Mouse (Mus musculus) left cerebral cortex, adult 9 months (tissue): ENCODE data around the gene Chaf1b.

ENCODE experiments used
- DNase-seq, 2 experiments: peaks; one replicate each; pipeline ENCODE4 v3.0.0; 2022; ENCODE audit warnings: low spot score in 2 of 2

The Chaf1b gene

DNA sequence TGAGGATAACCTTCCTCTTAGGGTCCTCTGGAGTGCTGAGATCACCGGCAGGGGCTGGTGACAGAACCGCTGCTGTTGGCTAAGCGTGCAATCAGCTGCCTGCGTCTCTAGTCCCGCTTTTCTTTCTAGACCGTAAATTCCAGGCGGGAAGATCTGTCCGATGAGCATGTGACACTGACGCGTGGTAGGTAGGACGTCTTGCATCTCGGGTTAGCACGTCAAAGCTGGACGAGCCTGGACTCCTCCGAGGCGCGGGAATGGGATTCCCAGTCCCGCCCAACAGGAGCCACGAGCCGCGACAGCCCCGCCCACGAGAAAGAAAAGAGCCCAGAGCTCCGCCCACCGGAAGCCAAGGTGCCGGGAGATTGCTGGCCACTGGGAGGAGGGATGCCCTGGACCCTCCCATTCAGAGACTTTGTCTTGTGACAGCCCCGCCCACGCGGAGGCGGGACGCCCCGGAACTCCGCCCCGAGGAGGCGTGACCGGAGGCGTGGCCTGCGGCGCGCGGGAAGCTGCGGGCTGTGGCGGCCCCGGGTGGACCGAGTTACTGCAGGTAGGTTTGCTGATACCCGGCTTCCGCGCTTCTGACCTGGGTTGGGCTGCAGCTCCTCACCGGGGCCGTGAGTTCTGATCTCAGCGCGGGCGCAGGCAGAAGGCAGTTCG lies at the start of gene Chaf1b:
Gene Chaf1b, plus strand, starts transcription at position 479 of the 663 bp plus-strand sequence.
- peak; percentile 90 to 96 for DNase-seq

DNA sequence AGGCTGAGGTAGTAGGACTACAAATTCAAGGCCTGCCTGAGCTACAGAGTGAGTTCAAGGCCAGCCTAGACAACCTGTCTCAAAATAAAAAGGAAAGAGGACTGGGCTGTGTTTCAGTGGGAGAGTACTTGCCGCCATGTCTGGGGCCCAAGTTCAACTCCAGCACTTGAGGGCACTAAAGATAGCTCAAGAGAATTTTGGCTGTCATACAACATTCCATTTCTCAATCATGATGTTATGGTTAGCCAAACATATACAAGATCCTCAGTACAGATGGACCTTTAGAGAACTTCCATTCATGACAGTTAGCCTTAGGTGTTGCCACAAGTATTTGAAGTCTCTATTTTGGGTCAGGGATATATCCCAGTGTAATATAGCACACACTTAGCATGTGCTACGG lies 49.6 kb upstream of the Chaf1b start:
- no peak for DNase-seq

DNA sequence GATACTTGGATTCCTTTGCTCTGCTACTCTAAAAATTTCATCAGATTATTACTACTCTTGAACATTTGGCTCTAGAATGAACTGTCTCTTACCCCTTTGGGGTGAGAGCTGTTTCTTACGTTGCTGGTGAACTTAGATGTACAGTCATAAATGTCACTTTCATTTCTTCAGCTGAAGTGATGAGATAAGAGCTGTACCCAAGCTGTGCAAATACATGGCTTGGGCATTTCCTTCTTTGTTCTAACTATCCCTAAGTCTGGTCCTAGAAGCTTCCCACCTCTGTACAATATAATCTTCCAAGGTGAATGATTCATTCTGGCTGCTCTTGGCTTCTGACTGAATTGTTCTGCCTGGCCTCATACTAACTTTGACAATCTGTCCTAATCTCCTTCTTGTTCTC lies 44.7 kb upstream of the Chaf1b start:
- DNase-seq = no peak

DNA sequence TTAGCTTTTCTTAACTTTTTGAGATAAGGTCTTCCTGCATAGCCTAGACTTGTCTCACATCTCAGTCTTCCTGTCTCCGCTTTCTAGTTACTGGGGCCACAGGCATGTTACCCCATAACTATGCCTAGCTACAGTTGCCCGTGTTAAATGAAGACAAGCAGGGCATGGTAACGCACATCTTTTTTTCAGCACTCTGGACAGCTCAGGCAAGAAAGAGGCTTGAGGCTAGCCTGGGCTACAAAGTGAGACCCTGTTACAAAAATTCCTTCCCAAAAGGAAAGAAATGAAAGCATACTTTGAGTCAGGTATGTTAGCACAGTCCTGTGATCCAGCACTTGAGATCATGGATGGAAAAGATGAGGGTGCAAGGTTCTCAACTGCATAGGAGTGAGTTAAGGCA lies 33.2 kb upstream of the Chaf1b start:
- no peak for DNase-seq

DNA sequence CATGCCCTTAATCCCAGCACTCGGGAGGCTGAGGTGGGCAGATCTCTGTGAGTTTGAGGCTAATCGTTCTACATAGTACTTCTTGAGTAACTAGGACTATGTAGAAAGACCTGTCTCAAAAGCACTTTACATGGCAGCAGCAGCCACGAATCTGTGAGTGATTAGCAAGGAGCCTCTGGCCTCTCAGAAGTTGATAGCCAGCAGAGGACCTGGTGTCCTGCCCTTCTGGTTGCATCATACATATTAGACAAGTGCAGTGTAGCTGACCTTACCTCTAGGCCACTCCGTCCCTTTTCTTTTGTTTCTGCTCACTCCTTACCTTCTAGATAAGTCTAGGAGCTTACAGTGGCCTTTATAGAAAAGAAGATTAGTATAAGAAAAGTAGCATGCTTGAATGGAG lies 23.7 kb upstream of the Chaf1b start:
- DNase-seq = no peak

DNA sequence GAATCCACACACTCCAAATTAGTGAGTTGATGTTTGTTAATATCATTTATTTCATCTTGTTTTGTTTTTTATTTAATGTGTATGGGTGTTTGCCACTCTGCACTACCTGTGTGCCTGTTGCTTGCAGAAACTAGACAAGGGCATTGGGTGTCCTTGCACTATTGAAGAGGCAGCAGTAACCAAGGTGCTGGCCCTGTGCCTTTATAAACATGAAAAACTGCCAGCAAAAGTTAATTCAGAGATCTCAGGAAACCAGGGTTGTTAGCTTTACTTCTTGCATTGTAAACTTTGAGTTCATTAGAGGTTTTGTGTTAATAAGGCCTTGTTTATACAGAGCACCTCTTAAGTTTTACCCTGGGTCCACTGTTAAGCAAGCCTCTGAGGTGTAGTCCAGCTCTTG lies 23.0 kb upstream of the Chaf1b start:
- no peak for DNase-seq

DNA sequence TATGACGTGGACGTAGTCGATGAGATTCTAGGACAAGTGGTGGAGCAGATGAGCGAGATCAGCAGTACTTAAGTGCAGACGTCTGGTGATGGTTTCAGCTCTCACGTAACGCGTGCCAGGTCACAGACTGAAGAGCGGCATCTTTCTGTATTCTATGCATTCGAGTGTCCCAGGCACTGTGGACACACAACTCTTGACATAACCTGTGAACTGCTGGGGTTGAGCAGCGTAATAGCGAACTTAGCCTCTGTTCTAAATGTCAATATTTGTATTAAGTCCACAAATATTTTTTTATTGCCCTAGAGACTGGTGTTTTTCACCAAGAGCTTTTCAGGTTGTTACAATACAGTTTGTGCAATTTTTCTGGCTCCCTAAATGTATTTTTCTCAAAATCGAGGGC lies 8.9 kb upstream of the Chaf1b start:
- DNase-seq = no peak

DNA sequence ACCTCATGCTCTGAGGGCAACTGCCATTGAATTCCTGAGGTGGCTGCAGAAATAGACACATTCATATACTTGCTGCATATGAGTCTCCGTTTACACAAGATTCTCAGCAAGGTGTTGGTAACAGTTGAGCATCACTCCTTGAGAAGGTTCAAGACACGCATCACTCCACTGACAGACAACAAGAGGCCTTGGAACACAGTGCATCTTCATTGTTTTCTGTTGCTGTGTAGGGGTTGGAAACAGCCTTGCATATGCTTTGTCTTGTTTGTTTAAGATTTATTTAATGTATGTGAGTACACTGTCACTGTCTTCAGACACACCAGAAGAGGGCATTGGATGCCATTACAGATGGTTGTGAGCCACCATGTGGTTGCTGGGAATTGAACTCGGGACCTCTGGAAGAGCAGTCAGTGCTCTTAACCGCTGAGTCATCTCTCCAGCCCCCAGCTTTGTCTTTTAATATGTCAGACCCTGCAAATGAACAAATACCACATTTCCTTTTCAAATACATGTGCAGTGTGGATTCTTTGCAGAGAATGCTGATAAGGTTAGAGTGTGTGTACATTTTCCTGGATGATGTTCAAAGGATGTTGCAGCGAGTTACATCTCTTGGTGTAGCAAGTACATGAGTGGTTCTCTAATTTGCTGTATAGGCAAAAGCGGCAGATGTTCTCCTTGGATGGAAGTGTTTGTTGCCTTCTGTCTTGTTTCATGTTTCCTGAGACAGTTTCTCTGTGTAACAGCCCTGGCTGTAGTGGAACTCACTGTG lies 5.9 kb upstream of the Chaf1b start:
- DNase-seq = no peak

DNA sequence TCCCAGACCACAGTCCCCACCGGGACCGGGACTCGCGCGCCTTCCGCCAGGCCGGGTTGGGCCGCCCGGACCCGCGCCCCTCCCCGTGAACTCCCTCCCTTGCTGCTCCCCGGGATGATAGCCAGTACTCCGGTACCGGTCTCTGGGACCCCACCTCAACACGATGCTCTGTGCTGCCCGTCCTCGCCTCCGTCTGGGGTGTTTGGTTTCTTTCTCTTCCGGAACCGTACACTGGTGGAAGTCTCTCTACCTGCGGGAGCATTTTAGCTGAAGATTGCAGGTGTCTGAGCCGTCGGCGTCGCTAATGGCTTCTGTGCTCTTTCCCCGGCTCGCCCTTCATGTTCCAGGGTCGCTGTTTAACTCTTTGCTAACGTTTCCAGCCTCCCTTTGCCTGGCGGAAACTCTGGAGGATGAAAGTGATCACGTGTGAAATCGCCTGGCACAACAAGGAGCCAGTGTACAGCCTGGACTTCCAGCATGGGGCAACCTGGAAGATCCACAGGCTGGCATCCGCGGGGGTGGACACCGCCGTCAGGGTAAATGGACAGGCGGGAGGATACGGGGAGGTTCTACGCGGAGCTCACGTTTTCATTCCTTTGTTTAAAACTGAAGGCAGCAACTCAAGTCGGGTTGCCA lies 503 bp downstream of the Chaf1b start:
- no peak for DNase-seq

DNA sequence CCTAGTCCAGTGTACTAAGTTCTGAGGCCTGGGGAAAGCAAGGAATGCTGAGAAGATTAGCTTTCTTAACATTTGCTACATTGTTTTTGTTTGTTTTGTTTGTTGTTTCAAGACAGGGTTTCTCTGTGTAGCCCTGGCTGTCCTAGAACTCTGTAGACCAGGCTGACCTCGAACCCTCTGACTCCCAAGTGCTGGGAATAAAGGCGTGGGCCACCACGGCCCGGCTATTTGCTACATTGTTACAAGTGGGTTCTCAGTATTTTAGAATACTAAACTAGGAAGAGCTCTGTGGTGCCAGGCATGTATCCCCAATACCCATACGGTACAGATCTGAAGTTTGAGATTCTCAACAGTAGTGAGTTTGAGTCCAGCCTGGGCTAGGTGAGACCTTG lies 1.0 kb downstream of the Chaf1b start:
- DNase-seq = no peak

DNA sequence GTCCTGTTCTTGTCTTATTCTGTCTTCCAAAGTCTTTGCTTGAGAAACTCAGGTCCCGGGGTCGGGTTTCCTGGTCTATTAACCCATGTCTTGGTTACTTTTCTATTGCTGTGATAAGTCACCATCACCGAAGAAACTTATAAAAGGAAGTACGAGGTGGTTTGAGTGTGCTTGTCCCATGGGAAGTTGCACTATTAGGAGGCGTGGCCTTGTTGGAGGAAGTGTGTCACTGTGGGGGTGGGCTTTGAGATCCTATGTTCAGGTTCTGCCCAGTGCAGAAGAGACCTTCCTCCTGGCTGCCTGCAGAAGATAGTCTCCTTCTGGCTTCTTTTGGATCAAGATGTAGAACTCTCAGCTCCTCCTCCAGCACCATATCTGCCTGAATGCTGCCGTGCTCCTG lies 4.8 kb downstream of the Chaf1b start:
- DNase-seq = no peak

DNA sequence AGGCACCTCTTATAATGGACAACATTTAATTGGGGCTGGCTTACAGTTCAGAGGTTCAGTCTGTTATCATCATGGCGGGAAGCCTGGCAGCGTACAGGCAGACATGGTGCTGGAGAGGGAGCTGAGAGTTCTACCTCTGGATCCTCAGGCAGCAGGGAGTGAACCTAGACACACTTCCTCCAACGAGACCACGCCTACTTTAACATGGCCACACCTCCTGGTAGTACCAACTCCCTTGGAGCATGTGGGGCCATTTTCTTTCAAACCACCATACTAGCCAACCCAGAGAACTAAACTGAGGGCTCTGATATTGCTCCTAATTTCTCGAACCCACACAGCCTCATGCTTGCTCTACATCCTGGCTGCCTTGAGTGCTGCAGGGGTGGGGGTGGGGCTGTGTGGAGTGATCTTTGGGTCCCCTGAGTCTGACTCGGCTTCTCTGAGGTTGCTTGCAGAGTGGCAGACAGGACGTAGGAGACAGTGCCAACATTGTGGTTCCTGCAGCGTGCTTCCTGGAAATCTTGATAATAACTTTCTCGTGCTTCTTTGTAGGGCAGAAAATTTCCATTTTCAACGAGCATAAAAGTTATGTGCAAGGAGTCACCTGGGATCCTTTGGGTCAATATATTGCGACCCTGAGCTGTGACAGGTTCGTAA lies 7.4 kb downstream of the Chaf1b start:
- DNase-seq = no peak

DNA sequence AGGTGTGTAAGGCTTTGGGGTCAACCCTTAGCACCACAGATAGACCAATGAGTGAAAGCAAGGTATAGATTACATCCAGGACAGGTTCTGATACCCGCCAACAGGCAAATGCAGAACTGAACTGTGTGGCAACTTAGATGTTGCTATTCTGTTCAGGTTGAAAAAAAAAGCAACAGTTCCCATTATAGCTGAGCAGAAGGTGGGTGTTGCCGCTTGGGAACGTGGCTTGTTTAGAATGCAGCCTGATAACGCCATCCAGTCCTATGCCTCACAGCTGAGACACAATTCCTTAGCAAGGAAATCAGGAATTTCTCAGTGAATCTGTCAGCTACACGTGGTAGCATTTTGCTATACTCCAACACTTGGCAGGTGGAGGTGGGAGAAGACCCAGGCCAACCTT lies 9.6 kb downstream of the Chaf1b start:
- DNase-seq = peak in 1 of 2 experiments; percentile 39

DNA sequence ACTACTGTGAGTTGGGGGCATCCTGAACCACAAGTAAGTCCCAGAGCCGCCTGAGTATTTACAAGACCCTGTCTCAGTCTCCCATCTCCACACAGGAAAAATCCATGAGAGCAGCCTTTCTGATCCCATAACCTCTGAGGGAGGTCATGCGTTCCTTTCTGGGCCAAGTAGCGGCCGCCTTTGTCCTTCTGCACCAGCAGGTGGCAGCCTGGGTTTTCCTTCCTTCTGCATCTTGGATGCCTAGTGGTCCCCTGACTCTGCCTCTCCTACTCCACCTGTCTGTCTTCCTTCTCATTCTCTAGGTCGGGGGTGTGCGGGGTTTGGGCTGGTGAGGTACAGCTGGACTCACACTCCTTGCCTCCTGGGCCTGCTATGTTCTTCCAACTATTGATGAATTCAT lies 19.3 kb downstream of the Chaf1b start:
- DNase-seq = no peak

DNA sequence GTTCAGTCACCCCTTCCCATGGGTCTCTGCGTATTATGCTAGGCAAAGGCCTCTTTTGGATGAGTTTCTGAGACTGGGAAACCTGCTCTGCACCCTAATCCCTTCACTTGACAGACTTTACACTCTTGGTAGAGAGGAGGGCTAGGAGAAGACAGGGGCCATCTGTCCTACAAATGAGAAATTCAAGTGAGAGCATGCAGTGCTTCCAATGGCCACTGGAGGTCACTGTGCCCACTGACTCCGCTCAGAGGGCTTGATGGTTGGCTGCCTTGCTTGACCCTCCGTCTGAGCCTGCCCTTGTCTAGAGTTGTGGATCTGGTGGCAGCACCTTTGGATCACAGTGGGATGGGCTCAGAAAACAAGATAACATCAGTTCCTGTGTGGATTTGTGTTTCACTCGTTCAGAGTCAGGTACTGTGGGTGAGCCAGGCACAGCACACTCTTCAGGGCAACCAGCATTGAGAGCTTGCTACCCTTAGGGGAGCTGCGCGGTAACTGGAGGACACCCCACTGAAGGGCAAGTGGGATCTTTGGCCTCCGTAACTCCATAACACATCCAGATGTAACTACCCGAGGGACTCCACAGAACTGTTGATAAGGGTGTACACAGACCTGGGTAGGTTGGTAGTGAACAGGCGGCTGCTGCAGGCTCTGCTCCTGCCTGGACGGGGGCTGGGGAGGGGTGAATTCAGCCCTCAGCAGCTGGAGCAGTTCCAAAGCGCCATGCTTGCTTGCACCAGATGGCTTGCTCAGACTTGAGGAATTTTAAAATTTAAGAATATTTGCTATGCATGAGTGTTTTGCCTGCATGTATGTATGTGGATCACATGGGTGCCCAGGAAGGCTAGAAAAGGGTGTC lies 22.7 kb downstream of the Chaf1b start:
- DNase-seq = peak in 1 of 2 experiments; percentile 66

DNA sequence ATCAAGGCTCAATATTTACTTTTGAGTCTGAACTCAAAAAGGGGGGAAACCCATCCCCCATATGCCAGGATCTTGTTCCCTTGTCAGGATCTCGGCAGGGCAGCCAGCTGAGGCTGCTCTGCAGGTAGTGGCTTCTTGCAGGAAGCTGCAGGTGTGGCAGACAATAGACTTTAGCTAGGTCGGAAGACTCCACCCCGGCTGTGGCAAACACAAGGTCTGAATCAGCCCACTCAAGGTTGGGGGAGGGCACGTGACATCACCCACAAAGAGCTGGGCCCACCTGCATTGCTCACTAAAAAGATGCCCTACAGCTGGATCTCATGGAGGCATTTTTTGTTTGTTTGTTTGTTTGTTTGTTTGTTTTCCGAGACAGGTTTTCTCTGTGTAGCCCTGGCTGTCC lies 24.1 kb downstream of the Chaf1b start:
- no peak for DNase-seq

DNA sequence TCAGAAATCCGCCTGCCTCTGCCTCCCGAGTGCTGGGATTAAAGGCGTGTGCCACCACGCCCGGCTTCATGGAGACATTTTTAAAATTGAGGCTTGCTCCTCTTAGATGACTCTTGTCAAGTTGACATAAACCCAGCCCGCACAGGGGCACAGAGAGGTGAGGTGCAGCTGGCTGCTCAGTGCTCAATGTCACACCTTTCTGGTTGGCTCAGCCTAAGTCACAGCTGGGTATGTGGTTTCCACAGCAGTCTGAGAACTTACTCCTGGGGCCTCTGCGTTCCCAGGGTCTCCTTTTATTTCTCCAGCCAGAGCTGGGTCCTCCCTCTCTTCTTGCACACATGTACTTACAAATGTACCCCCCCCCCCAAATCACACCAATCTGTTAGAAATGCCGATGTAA lies 24.5 kb downstream of the Chaf1b start:
- no peak for DNase-seq

DNA sequence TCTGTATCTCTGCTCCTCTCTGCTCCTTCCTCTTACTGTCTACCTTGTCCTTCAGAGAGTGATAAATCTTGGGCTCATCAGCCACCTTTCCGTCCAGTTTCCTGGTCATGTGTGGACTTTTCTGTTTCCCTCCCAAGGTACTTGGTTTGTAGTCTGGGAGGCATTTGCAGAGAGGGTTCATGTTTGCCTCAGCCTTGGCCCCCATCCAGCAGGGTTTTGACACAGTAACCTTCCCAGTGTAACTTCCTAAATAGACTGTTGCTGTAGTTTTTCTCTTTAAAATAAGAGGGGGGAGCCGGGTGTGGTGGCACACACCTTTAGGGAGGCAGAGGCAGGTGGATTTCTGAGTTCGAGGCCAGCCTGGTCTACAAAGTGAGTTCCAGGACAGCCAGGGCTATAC lies 26.2 kb downstream of the Chaf1b start:
- no peak for DNase-seq

DNA sequence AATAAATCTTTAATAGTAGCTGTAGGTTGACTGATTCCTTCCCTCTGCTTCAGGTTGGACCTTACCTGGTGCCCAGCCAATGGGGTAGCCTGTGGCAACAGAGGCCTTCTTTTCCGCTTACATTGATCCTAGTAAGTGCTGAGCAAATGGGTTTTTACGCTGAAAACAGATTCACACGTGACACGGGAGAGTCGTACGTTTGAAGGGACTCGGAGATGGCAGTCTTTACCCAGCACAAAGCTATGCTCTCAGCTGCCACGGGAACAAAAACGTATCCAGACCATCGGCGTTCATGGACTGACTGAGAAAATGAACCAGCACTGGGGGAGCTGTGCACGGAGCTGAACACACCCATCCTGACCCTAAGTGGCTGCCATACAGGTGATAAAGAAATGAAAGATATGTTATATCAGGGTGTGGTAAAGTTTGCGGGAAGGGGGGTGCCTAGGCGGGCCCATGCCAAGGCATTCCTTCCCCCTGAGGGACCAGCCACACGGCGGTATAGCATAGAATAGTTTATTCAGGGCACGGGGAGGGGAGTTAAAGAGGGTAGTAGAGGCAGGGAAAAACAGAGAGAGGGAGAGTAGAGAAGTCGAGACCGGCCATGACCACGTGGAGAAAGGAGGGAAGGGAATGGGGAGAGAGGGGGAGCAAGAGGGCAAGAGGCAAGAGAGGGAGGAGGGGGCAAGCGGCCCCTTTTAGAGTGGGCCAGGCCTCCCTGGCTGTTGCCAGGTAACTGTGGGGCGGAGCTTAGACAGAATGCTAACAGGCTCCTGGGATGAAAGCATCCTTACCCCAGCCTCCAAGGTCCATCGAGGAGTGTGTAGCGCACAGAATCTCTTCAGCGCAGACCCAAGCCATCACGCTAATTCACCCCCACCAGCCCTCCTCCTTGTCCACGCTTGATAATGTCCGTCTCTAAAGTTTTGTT lies 27.3 kb downstream of the Chaf1b start:
- DNase-seq = no peak

DNA sequence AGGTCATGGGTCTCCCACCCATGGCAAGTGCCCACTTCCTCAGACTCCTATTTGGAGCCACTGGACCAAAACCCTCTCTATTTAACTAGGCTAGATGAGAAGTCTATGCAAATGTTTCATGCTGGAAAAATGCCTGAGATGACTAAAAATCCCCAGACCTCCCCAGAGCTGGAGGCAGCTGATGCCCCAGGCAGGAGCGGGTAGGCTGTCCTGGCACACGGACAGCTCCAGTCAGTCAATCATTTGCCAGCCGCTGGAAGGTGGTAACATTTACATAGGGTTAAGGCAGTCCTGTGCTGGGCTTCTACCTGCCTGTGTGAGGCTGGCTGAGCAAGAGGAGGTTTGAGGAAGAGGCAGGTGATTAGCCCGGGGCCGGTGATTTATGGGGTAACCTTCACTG lies 28.5 kb downstream of the Chaf1b start:
- DNase-seq = no peak

DNA sequence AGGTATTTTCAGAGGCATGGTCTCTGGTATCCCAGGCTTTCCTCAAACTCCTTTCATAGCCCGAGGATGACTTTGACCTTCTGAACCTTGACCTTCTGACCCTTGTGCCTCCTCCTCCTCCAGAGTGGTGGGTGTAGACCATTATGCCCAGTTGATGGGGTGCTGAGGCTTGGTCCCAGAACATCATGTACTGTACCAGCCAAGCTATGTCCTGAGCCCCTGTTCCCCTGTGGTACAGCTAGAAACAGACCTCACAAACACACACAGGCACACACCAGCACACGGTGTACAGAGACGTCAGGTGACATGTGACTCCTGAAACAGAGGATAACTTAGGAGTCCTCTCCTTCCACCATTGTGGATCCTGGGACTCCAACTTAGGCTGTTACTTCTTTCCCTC lies 29.1 kb downstream of the Chaf1b start:
- DNase-seq = no peak
